ENCODE assay signal across 15 mouse cellular contexts in the genomic region with DNA sequence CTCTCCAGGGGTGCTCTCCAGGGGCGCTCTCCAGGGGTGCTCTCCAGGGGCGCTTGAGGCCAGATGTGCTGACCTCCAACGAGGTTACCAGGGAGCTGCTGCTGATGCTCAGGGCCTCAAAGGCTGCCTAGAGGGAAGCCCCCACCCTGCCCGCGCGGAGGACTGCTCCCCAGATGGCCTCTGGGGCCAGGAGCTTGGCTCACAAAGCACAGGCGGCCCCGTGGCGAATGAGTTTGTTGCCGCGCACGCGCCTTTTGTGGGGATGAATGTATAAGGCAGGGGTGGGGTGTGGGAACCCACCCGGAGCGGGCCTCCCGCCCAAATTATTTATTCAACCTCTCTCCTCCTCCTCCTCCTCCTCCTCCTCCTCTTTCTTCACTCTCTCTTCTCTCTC. TPM values are rescaled to one million over a fixed set of nuclear protein-coding genes. Genes with fewer than 3 reads are reported as not detected.
DNase-seq lines count a peak whose midpoint lies in the region; ATAC-seq and TF ChIP-seq lines count a peak whose summit lies in the region.
"Had no signal": no experiment of that assay in that cellular context is flagged by ENCODE, and none has a peak within 500 bp of the region (broad histone marks: within the 10 kb centered on the region; RNA-seq: fewer than 3 reads in every experiment).

No protein-coding gene starts in this region.

- H3K27ac ChIP-seq in limb, embryonic 13.5 days = no peak overlapping the region
- no peak overlapping the region for H3K27ac ChIP-seq in limb, embryonic 10.5 days
- no peak overlapping the region for H3K27ac ChIP-seq in forebrain, postnatal 0 days (ENCODE audit: low read depth, low read length)
- peak overlapping the region; percentile 94 for H3K27ac ChIP-seq in midbrain, embryonic 12.5 days (replicated peaks)
- no peak overlapping the region for H3K27ac ChIP-seq in kidney, embryonic 14.5 days (ENCODE audit: low read depth, low read length)
- H3K27ac ChIP-seq: heart, embryonic 15.5 days had no signal

- TF ChIP-seq CTCF in forebrain, postnatal 0 days (IDR thresholded peaks at IDR 0.05; ENCODE audit: low read depth) = no peak

- ATAC-seq in limb, embryonic 13.5 days (ENCODE audit: low FRiP score, low read depth) = no peak
- no peak for ATAC-seq in forebrain, postnatal 0 days
- ATAC-seq in midbrain, embryonic 12.5 days (ENCODE audit: low FRiP score, low read depth) = peak; percentile 31
- no peak for ATAC-seq in kidney, embryonic 14.5 days (ENCODE audit: low FRiP score, low TSS enrichment)

- H3K9ac ChIP-seq in limb, embryonic 13.5 days = peak overlapping the region; percentile 19; the same call in 1 of the 2 replicates
- no peak overlapping the region for H3K9ac ChIP-seq in forebrain, postnatal 0 days
- no peak overlapping the region for H3K9ac ChIP-seq in midbrain, embryonic 12.5 days (replicated peaks)
- H3K9ac ChIP-seq in kidney, embryonic 14.5 days (ENCODE audit: low read depth, low read length) = no peak overlapping the region
- H3K9ac ChIP-seq: heart, embryonic 15.5 days; lung, embryonic 14.5 days had no signal

- no peak for DNase-seq in limb, embryonic 10.5 days (ENCODE audit: low spot score)
- no peak for DNase-seq in forebrain, postnatal 0 days
- no peak for DNase-seq in urinary bladder, postnatal 4 days (ENCODE audit: low spot score in 2 of 2)
- DNase-seq in natural killer cell, adult 2 months (ENCODE audit: low spot score in 2 of 2) = no peak
- DNase-seq in heart, postnatal 4 days = no peak
- DNase-seq: B cell, adult 2 months; gastrocnemius, postnatal 10 days; kidney, adult 11 months; lung, embryonic 14.5 days; right cerebral cortex, adult 18-20 months had no signal

- H3K4me3 ChIP-seq in limb, embryonic 13.5 days = no peak overlapping the region
- H3K4me3 ChIP-seq in limb, embryonic 10.5 days = no peak overlapping the region
- no peak overlapping the region for H3K4me3 ChIP-seq in forebrain, postnatal 0 days (ENCODE audit: low read depth, low read length)
- peak overlapping the region; percentile 14; the same call in 1 of the 2 replicates for H3K4me3 ChIP-seq in midbrain, embryonic 12.5 days
- no peak overlapping the region for H3K4me3 ChIP-seq in kidney, embryonic 14.5 days (ENCODE audit: low read length)
- H3K4me3 ChIP-seq: heart, embryonic 15.5 days had no signal

- peak overlapping the region; percentile 32; the same call in 1 of the 2 replicates for H3K4me2 ChIP-seq in limb, embryonic 13.5 days (replicated peaks)
- H3K4me2 ChIP-seq in forebrain, postnatal 0 days (ENCODE audit: low read depth) = peak overlapping the region; percentile 39
- peak overlapping the region; percentile 44 for H3K4me2 ChIP-seq in midbrain, embryonic 12.5 days (replicated peaks)
- no peak overlapping the region for H3K4me2 ChIP-seq in kidney, embryonic 14.5 days (replicated peaks; ENCODE audit: low read depth, low read length)
- H3K4me2 ChIP-seq: heart, embryonic 15.5 days; lung, embryonic 14.5 days had no signal

- 17% methylated on average over 16 of the region's 16 CpGs for WGBS in limb, embryonic 13.5 days
- WGBS in limb, embryonic 10.5 days = 18% methylated on average over 16 of the region's 16 CpGs
- WGBS in forebrain, postnatal 0 days = 4% methylated on average over 16 of the region's 16 CpGs
- WGBS in midbrain, embryonic 12.5 days = 2% methylated on average over 16 of the region's 16 CpGs
- 10% methylated on average over 16 of the region's 16 CpGs for WGBS in kidney, embryonic 14.5 days

- H3K27me3 ChIP-seq in limb, embryonic 13.5 days = peaks cover 65% of the 10 kb centered on the region
- peaks cover 67% of the 10 kb centered on the region for H3K27me3 ChIP-seq in limb, embryonic 10.5 days (ENCODE audit: low read depth, poor library complexity, severe bottlenecking)
- no peaks in the 10 kb centered on the region for H3K27me3 ChIP-seq in forebrain, postnatal 0 days (ENCODE audit: insufficient read depth, low read length)
- H3K27me3 ChIP-seq in midbrain, embryonic 12.5 days = peaks cover 29% of the 10 kb centered on the region
- peaks cover 57% of the 10 kb centered on the region for H3K27me3 ChIP-seq in kidney, embryonic 14.5 days (ENCODE audit: control insufficient read depth, insufficient read depth, low read length)

- H3K4me1 ChIP-seq in limb, embryonic 13.5 days = peaks cover 23% of the 10 kb centered on the region
- peaks cover 42% of the 10 kb centered on the region for H3K4me1 ChIP-seq in limb, embryonic 10.5 days
- H3K4me1 ChIP-seq in forebrain, postnatal 0 days (ENCODE audit: insufficient read depth) = peaks cover 10% of the 10 kb centered on the region; the same call in 1 of the 2 replicates
- peaks cover 89% of the 10 kb centered on the region for H3K4me1 ChIP-seq in midbrain, embryonic 12.5 days
- 0 out of 2 replicates have a peak, but pooled peaks cover 3% of the 10 kb centered on the region for H3K4me1 ChIP-seq in kidney, embryonic 14.5 days (ENCODE audit: control insufficient read depth, insufficient read depth, low read length)

- no peaks in the 10 kb centered on the region for H3K36me3 ChIP-seq in limb, embryonic 13.5 days
- no peaks in the 10 kb centered on the region for H3K36me3 ChIP-seq in limb, embryonic 10.5 days
- no peaks in the 10 kb centered on the region for H3K36me3 ChIP-seq in forebrain, postnatal 0 days (ENCODE audit: insufficient read depth)
- no peaks in the 10 kb centered on the region for H3K36me3 ChIP-seq in midbrain, embryonic 12.5 days
- no peaks in the 10 kb centered on the region for H3K36me3 ChIP-seq in kidney, embryonic 14.5 days (ENCODE audit: control insufficient read depth, insufficient read depth, low read length)
- H3K36me3 ChIP-seq: heart, embryonic 15.5 days had no signal

- no peaks in the 10 kb centered on the region for H3K9me3 ChIP-seq in limb, embryonic 13.5 days
- H3K9me3 ChIP-seq in limb, embryonic 10.5 days (replicated peaks) = no peaks in the 10 kb centered on the region
- no peaks in the 10 kb centered on the region for H3K9me3 ChIP-seq in forebrain, postnatal 0 days (ENCODE audit: low read length)
- H3K9me3 ChIP-seq in midbrain, embryonic 12.5 days = no peaks in the 10 kb centered on the region
- H3K9me3 ChIP-seq in kidney, embryonic 14.5 days (ENCODE audit: control insufficient read depth, low read length) = no peaks in the 10 kb centered on the region
- H3K9me3 ChIP-seq: heart, embryonic 15.5 days had no signal

RNA-seq across cellular contexts. Expression of gene Hes5, which starts 11.1 kb away (rescaled TPM):
- polyA plus RNA-seq in limb, embryonic 13.5 days (2015; fragmentation: Nextera tagmentation; extraction: Ambion mirVana) = 0.94 and 2.3 TPM in 2 replicates
- 0.33 and 1.1 TPM in 2 replicates for polyA plus RNA-seq in limb, embryonic 10.5 days (2016; fragmentation: Nextera tagmentation; extraction: Ambion mirVana)
- 92.2 and 100 TPM in 2 replicates for total RNA-seq in forebrain, postnatal 0 days (2014; rRNA removed)
- 107 and 120 TPM in 2 replicates for polyA plus RNA-seq in forebrain, postnatal 0 days (2015; fragmentation: Nextera tagmentation; extraction: Ambion mirVana)
- polyA plus RNA-seq in midbrain, embryonic 12.5 days (2016; fragmentation: Nextera tagmentation; extraction: Ambion mirVana) = 800 and 870 TPM in 2 replicates
- 8.1 and 15.5 TPM in 2 replicates for polyA plus RNA-seq in kidney, embryonic 14.5 days (2014; fragmentation: Nextera tagmentation; extraction: Ambion mirVana)
- not detected for total RNA-seq in heart, postnatal 4 days (2021)
- total RNA-seq: adrenal gland, adult 18-20 months had no signal

RNA-seq across cellular contexts. Expression of gene Pank4, which starts 14.3 kb away (rescaled TPM):
- 46.0 and 48.2 TPM in 2 replicates for polyA plus RNA-seq in limb, embryonic 13.5 days (2015; fragmentation: Nextera tagmentation; extraction: Ambion mirVana)
- polyA plus RNA-seq in limb, embryonic 10.5 days (2016; fragmentation: Nextera tagmentation; extraction: Ambion mirVana) = 45.8 and 56.5 TPM in 2 replicates
- 39.7 and 40.0 TPM in 2 replicates for total RNA-seq in forebrain, postnatal 0 days (2014; rRNA removed)
- 20.4 and 22.6 TPM in 2 replicates for polyA plus RNA-seq in forebrain, postnatal 0 days (2015; fragmentation: Nextera tagmentation; extraction: Ambion mirVana)
- 48.5 and 50.2 TPM in 2 replicates for polyA plus RNA-seq in midbrain, embryonic 12.5 days (2016; fragmentation: Nextera tagmentation; extraction: Ambion mirVana)
- 34.9 and 43.9 TPM in 2 replicates for polyA plus RNA-seq in kidney, embryonic 14.5 days (2014; fragmentation: Nextera tagmentation; extraction: Ambion mirVana)
- total RNA-seq in heart, postnatal 4 days (2021) = 10 to 100 TPM; 34.9 to 37.5 TPM

RNA-seq across cellular contexts. Expression of gene Tnfrsf14, which starts 21.2 kb away (rescaled TPM):
- polyA plus RNA-seq in limb, embryonic 13.5 days (2015; fragmentation: Nextera tagmentation; extraction: Ambion mirVana) = 1.2 and 1.8 TPM in 2 replicates
- 0.55 and 2.4 TPM in 2 replicates for polyA plus RNA-seq in limb, embryonic 10.5 days (2016; fragmentation: Nextera tagmentation; extraction: Ambion mirVana)
- 2.6 TPM in 1 of 2 replicates, not detected in the other for total RNA-seq in forebrain, postnatal 0 days (2014; rRNA removed)
- polyA plus RNA-seq in forebrain, postnatal 0 days (2015; fragmentation: Nextera tagmentation; extraction: Ambion mirVana) = not detected in 2 replicates
- 0.78 and 1.0 TPM in 2 replicates for polyA plus RNA-seq in midbrain, embryonic 12.5 days (2016; fragmentation: Nextera tagmentation; extraction: Ambion mirVana)
- polyA plus RNA-seq in kidney, embryonic 14.5 days (2014; fragmentation: Nextera tagmentation; extraction: Ambion mirVana) = 0.42 and 0.47 TPM in 2 replicates
- total RNA-seq in heart, postnatal 4 days (2021) = 1 to 10 TPM; 2.7 to 3.7 TPM

RNA-seq across cellular contexts. Expression of gene Fam213b, which starts 50.7 kb away (rescaled TPM):
- 44.3 and 45.1 TPM in 2 replicates for polyA plus RNA-seq in limb, embryonic 13.5 days (2015; fragmentation: Nextera tagmentation; extraction: Ambion mirVana)
- 34.9 and 42.7 TPM in 2 replicates for polyA plus RNA-seq in limb, embryonic 10.5 days (2016; fragmentation: Nextera tagmentation; extraction: Ambion mirVana)
- 30.8 and 41.2 TPM in 2 replicates for total RNA-seq in forebrain, postnatal 0 days (2014; rRNA removed)
- polyA plus RNA-seq in forebrain, postnatal 0 days (2015; fragmentation: Nextera tagmentation; extraction: Ambion mirVana) = 59.7 and 62.1 TPM in 2 replicates
- polyA plus RNA-seq in midbrain, embryonic 12.5 days (2016; fragmentation: Nextera tagmentation; extraction: Ambion mirVana) = 33.2 and 36.0 TPM in 2 replicates
- polyA plus RNA-seq in kidney, embryonic 14.5 days (2014; fragmentation: Nextera tagmentation; extraction: Ambion mirVana) = 37.6 and 39.1 TPM in 2 replicates
- total RNA-seq in heart, postnatal 4 days (2021) = 10 to 100 TPM; 37.8 to 39.7 TPM
